8 mouse cellular contexts compared by ENCODE assay signal in genomic region chr4:34550748-34551097, GRCm38 (mm10). TPM values are rescaled to one million over a fixed set of nuclear protein-coding genes. Genes with fewer than 3 reads are reported as not detected.
A peak's percentile ranks its signal among the peaks of the same experiment; 100 is the strongest.
DNase-seq lines count a peak whose midpoint lies in the region; ATAC-seq and TF ChIP-seq lines count a peak whose summit lies in the region.

Akirin2 (plus strand) TSS chr4:34550937.

- TF ChIP-seq CTCF in G1E (IDR thresholded peaks at IDR 0.05; ENCODE audit: low read depth, low read length): no peak

- H3K4me3 ChIP-seq in G1E (ENCODE audit: low read depth, low read length): peak within 1 kb of the TSS; percentile 98
- peak within 1 kb of the TSS; percentile 97 for H3K4me3 ChIP-seq in forebrain, embryonic 11.5 days (ENCODE audit: low read depth, low read length)
- peak within 1 kb of the TSS; percentile 97 for H3K4me3 ChIP-seq in limb, embryonic 14.5 days (replicated peaks; ENCODE audit: low read length)
- peak within 1 kb of the TSS; percentile 98 for H3K4me3 ChIP-seq in neural tube, embryonic 13.5 days

- peaks cover 16% of the 10 kb centered on the region for H3K4me1 ChIP-seq in G1E (ENCODE audit: insufficient read depth, low read depth, low read length)
- peaks cover 5% of the 10 kb centered on the region; the same call in 1 of the 2 replicates for H3K4me1 ChIP-seq in forebrain, embryonic 11.5 days (replicated peaks; ENCODE audit: control insufficient read depth, insufficient read depth, low read length)
- peaks cover 14% of the 10 kb centered on the region for H3K4me1 ChIP-seq in limb, embryonic 14.5 days (ENCODE audit: control insufficient read depth, insufficient read depth, low read length)
- H3K4me1 ChIP-seq in neural tube, embryonic 13.5 days (replicated peaks): peaks cover 37% of the 10 kb centered on the region

- DNase-seq in heart, adult 18-20 months: no peak
- DNase-seq in heart, adult 9 months (ENCODE audit: low spot score in 2 of 2): no peak
- DNase-seq in G1E (ENCODE audit: low spot score) (peak; percentile 8), adipocyte (ENCODE audit: low spot score) (no peak)
- no peak for DNase-seq in forebrain, embryonic 11.5 days (ENCODE audit: low spot score)
- no peak for DNase-seq in heart, postnatal 4 days
- no peak for DNase-seq in limb, embryonic 14.5 days (ENCODE audit: low spot score)

- H3K9ac ChIP-seq in forebrain, embryonic 11.5 days (ENCODE audit: low read length): peak within 1 kb of the TSS; percentile 96
- H3K9ac ChIP-seq in limb, embryonic 14.5 days (ENCODE audit: low read depth, low read length, severe bottlenecking): peak within 1 kb of the TSS; percentile 98
- peak within 1 kb of the TSS; percentile 99 for H3K9ac ChIP-seq in neural tube, embryonic 13.5 days

- under 1% methylated on average over 41 of the region's 53 CpGs for WGBS in forebrain, embryonic 11.5 days
- WGBS in limb, embryonic 14.5 days: under 1% methylated on average over 37 of the region's 53 CpGs
- WGBS in neural tube, embryonic 13.5 days: under 1% methylated on average over 47 of the region's 53 CpGs

- no peaks in the 10 kb centered on the region for H3K9me3 ChIP-seq in G1E (replicated peaks)
- H3K9me3 ChIP-seq in forebrain, embryonic 11.5 days (ENCODE audit: control insufficient read depth, low read length): no peaks in the 10 kb centered on the region
- no peaks in the 10 kb centered on the region for H3K9me3 ChIP-seq in limb, embryonic 14.5 days (ENCODE audit: control insufficient read depth, low read length)
- H3K9me3 ChIP-seq in neural tube, embryonic 13.5 days: no peaks in the 10 kb centered on the region

- H3K36me3 ChIP-seq in G1E (replicated peaks): peaks cover 10% of the 10 kb centered on the region
- no peaks in the 10 kb centered on the region for H3K36me3 ChIP-seq in forebrain, embryonic 11.5 days (ENCODE audit: control insufficient read depth, insufficient read depth, low read length)
- H3K36me3 ChIP-seq in limb, embryonic 14.5 days (ENCODE audit: control insufficient read depth, insufficient read depth, low read length): no peaks in the 10 kb centered on the region
- H3K36me3 ChIP-seq in neural tube, embryonic 13.5 days: no peaks in the 10 kb centered on the region; the same call in 1 of the 2 replicates

- no peak for TF ChIP-seq POLR2A in limb, embryonic 14.5 days (IDR thresholded peaks at IDR 0.05; ENCODE audit: borderline replicate concordance, extremely low read depth, insufficient read depth, insufficient read length)

- H3K27me3 ChIP-seq in G1E (ENCODE audit: insufficient read depth, low read length): no peaks in the 10 kb centered on the region
- no peaks in the 10 kb centered on the region for H3K27me3 ChIP-seq in forebrain, embryonic 11.5 days (ENCODE audit: control insufficient read depth, insufficient read depth, low read length)
- H3K27me3 ChIP-seq in limb, embryonic 14.5 days (ENCODE audit: control insufficient read depth, insufficient read depth, low read length): no peaks in the 10 kb centered on the region
- no peaks in the 10 kb centered on the region for H3K27me3 ChIP-seq in neural tube, embryonic 13.5 days

- peak within 1 kb of the TSS; percentile 79 for H3K27ac ChIP-seq in forebrain, embryonic 11.5 days (ENCODE audit: low read depth, low read length)
- H3K27ac ChIP-seq in limb, embryonic 14.5 days (replicated peaks; ENCODE audit: low read depth, low read length): peak within 1 kb of the TSS; percentile 94
- peak within 1 kb of the TSS; percentile 97 for H3K27ac ChIP-seq in neural tube, embryonic 13.5 days (replicated peaks)

- no peak for ATAC-seq in G1E (ENCODE audit: extremely low read depth, insufficient number of reproducible peaks, low FRiP score, poor library complexity, severe bottlenecking)
- no peak; the same call in 1 of the 2 replicates for ATAC-seq in forebrain, embryonic 11.5 days (replicated peaks; ENCODE audit: low FRiP score)
- peak; percentile 53 for ATAC-seq in limb, embryonic 14.5 days (ENCODE audit: low FRiP score, low read depth)
- ATAC-seq in neural tube, embryonic 13.5 days (ENCODE audit: low read depth): peak; percentile 81; the same call in 1 of the 2 replicates

- H3K4me2 ChIP-seq in forebrain, embryonic 11.5 days (ENCODE audit: low read depth, low read length, severe bottlenecking): peak within 1 kb of the TSS; percentile 64
- H3K4me2 ChIP-seq in limb, embryonic 14.5 days (replicated peaks; ENCODE audit: low read depth, low read length, severe bottlenecking): peak within 1 kb of the TSS; percentile 55
- H3K4me2 ChIP-seq in neural tube, embryonic 13.5 days: peak within 1 kb of the TSS; percentile 82

RNA-seq across cellular contexts. Expression of gene Akirin2, which starts in this region (rescaled TPM):
- 10 to 100 TPM; 56.7 to 62.5 TPM for total RNA-seq in heart, adult 18-20 months (2021)
- 66.6 and 80.4 TPM in 2 replicates for total RNA-seq in G1E (2014; fragmentation: Nextera tagmentation)
- total RNA-seq in G1E (2017): 64.5 and 74.8 TPM in 2 replicates
- polyA plus RNA-seq in G1E (2012): 68.1 and 90.5 TPM in 2 replicates
- polyA plus RNA-seq in forebrain, embryonic 11.5 days (2014; fragmentation: Nextera tagmentation; extraction: Ambion mirVana): 91.0 and 91.6 TPM in 2 replicates
- total RNA-seq in heart, postnatal 4 days (2021): 10 to 100 TPM; 62.5 to 64.4 TPM
- polyA plus RNA-seq in limb, embryonic 14.5 days (2012; rRNA removed): 80.9 and 84.1 TPM in 2 replicates
- polyA plus RNA-seq in limb, embryonic 14.5 days (2014; fragmentation: Nextera tagmentation; extraction: Ambion mirVana): 55.3 and 65.7 TPM in 2 replicates
- polyA plus RNA-seq in neural tube, embryonic 13.5 days (2015; fragmentation: Nextera tagmentation; extraction: Ambion mirVana): 113 TPM in 2 replicates

Comparison
In these comparisons a context has a peak if more than half of its experiments do, and no peak if none do; other contexts are left out.
1. ATAC-seq: peak in limb, embryonic 14.5 days (single experiment) and neural tube, embryonic 13.5 days (single experiment); none in G1E (single experiment) and forebrain, embryonic 11.5 days (single experiment).
2. Peak in every context shown above with its lines, with median percentiles within 50 percentile points of each other: H3K4me3 ChIP-seq, H3K27ac ChIP-seq, H3K4me2 ChIP-seq and H3K9ac ChIP-seq.